In genomic region chr10:85872479-85872773, GRCm38 (mm10) we compare ENCODE assay signal across 8 mouse cellular contexts. TPM values are rescaled to one million over a fixed set of nuclear protein-coding genes. Genes with fewer than 3 reads are reported as not detected.
DNase-seq lines count a peak whose midpoint lies in the region; ATAC-seq and TF ChIP-seq lines count a peak whose summit lies in the region.

No protein-coding gene starts in this region.

- H3K9ac ChIP-seq in liver, embryonic 12.5 days = peak overlapping the region; percentile 83
- peak overlapping the region; percentile 88 for H3K9ac ChIP-seq in stomach, postnatal 0 days (ENCODE audit: low read length)

- ATAC-seq in liver, embryonic 12.5 days = peak; percentile 26; the same call in 1 of the 2 replicates
- ATAC-seq in stomach, postnatal 0 days (ENCODE audit: low FRiP score, low TSS enrichment) = peak; percentile 36; the same call in 1 of the 2 replicates

- no peaks in the 10 kb centered on the region for H3K9me3 ChIP-seq in forebrain, embryonic 10.5 days
- no peaks in the 10 kb centered on the region for H3K9me3 ChIP-seq in liver, embryonic 12.5 days (replicated peaks)
- no peaks in the 10 kb centered on the region for H3K9me3 ChIP-seq in stomach, postnatal 0 days (ENCODE audit: control insufficient read depth, low read length)

- H3K27ac ChIP-seq in forebrain, embryonic 10.5 days = peak overlapping the region; percentile 90
- H3K27ac ChIP-seq in liver, embryonic 12.5 days = peak overlapping the region; percentile 78; the same call in 1 of the 2 replicates
- H3K27ac ChIP-seq in stomach, postnatal 0 days (replicated peaks) = no peak overlapping the region

- WGBS in forebrain, embryonic 10.5 days = 6% methylated on average over 5 of the region's 5 CpGs
- 4% methylated on average over 5 of the region's 5 CpGs for WGBS in liver, embryonic 12.5 days (ENCODE audit: insufficient replicate concordance)
- 2% methylated on average over 5 of the region's 5 CpGs for WGBS in stomach, postnatal 0 days

- no peak for TF ChIP-seq CTCF in stomach, postnatal 0 days (IDR thresholded peaks at IDR 0.05; ENCODE audit: low read depth)

- H3K27me3 ChIP-seq in forebrain, embryonic 10.5 days (ENCODE audit: poor library complexity, severe bottlenecking) = no peaks in the 10 kb centered on the region
- no peaks in the 10 kb centered on the region for H3K27me3 ChIP-seq in liver, embryonic 12.5 days (replicated peaks)
- H3K27me3 ChIP-seq in stomach, postnatal 0 days (ENCODE audit: control insufficient read depth, insufficient read depth, low read length) = no peaks in the 10 kb centered on the region

- peaks cover 16% of the 10 kb centered on the region for H3K4me1 ChIP-seq in forebrain, embryonic 10.5 days
- peaks cover 16% of the 10 kb centered on the region for H3K4me1 ChIP-seq in liver, embryonic 12.5 days
- no peaks in the 10 kb centered on the region for H3K4me1 ChIP-seq in stomach, postnatal 0 days (replicated peaks; ENCODE audit: control insufficient read depth, insufficient read depth)

- H3K36me3 ChIP-seq in forebrain, embryonic 10.5 days (replicated peaks) = peaks cover 38% of the 10 kb centered on the region
- peaks cover 36% of the 10 kb centered on the region for H3K36me3 ChIP-seq in liver, embryonic 12.5 days
- H3K36me3 ChIP-seq in stomach, postnatal 0 days (ENCODE audit: control insufficient read depth, insufficient read depth, low read length) = peaks cover 13% of the 10 kb centered on the region

- no peak for TF ChIP-seq EP300 in stomach, postnatal 0 days (optimal IDR thresholded peaks at IDR 0.05)

- peak; percentile 12 for DNase-seq in cerebellum, adult 9-10 months
- no peak for DNase-seq in cerebellum, adult 9-11 months
- peak; percentile 60 for DNase-seq in CD4-positive helper T cell, adult 2 months (ENCODE audit: low read depth, low spot score)
- DNase-seq in forebrain, embryonic 10.5 days (ENCODE audit: extremely low spot score, low spot score) = no peak
- no peak for DNase-seq in stomach, postnatal 0 days (ENCODE audit: low spot score)
- no peak for DNase-seq in ovary, postnatal 10 days (ENCODE audit: low spot score)
- no peak for DNase-seq in layer of hippocampus, adult 18-20 months (ENCODE audit: low spot score in 2 of 2)

- H3K4me2 ChIP-seq in liver, embryonic 12.5 days = peak overlapping the region; percentile 89
- H3K4me2 ChIP-seq in stomach, postnatal 0 days (replicated peaks; ENCODE audit: low read depth) = peak overlapping the region; percentile 78

- peak overlapping the region; percentile 98 for H3K4me3 ChIP-seq in forebrain, embryonic 10.5 days
- peak overlapping the region; percentile 91 for H3K4me3 ChIP-seq in liver, embryonic 12.5 days
- peak overlapping the region; percentile 96 for H3K4me3 ChIP-seq in stomach, postnatal 0 days (ENCODE audit: low read depth, low read length)

RNA-seq across cellular contexts. Expression of gene Pwp1, which starts 43.1 kb away (rescaled TPM):
- 118 and 128 TPM in 2 replicates for polyA plus RNA-seq in forebrain, embryonic 10.5 days (2016; fragmentation: Nextera tagmentation; extraction: Ambion mirVana)
- polyA plus RNA-seq in liver, embryonic 12.5 days (2016; fragmentation: Nextera tagmentation; extraction: Ambion mirVana) = 58.1 and 59.6 TPM in 2 replicates
- polyA plus RNA-seq in stomach, postnatal 0 days (2015; fragmentation: Nextera tagmentation; extraction: Ambion mirVana) = 30.2 and 31.9 TPM in 2 replicates
- total RNA-seq in layer of hippocampus, adult 18-20 months (2021) = 10 to 100 TPM; 20.7 to 21.0 TPM

RNA-seq across cellular contexts. Expression of gene Prdm4, which starts 44.5 kb away (rescaled TPM):
- 23.7 and 25.8 TPM in 2 replicates for polyA plus RNA-seq in forebrain, embryonic 10.5 days (2016; fragmentation: Nextera tagmentation; extraction: Ambion mirVana)
- 13.0 and 14.2 TPM in 2 replicates for polyA plus RNA-seq in liver, embryonic 12.5 days (2016; fragmentation: Nextera tagmentation; extraction: Ambion mirVana)
- polyA plus RNA-seq in stomach, postnatal 0 days (2015; fragmentation: Nextera tagmentation; extraction: Ambion mirVana) = 5.3 and 6.7 TPM in 2 replicates
- 10 to 100 TPM; 27.1 to 28.0 TPM for total RNA-seq in layer of hippocampus, adult 18-20 months (2021)

RNA-seq across cellular contexts. Expression of gene Ascl4, which starts 55.1 kb away (rescaled TPM):
- polyA plus RNA-seq in forebrain, embryonic 10.5 days (2016; fragmentation: Nextera tagmentation; extraction: Ambion mirVana) = 0.32 and 0.42 TPM in 2 replicates
- not detected in 2 replicates for polyA plus RNA-seq in liver, embryonic 12.5 days (2016; fragmentation: Nextera tagmentation; extraction: Ambion mirVana)
- polyA plus RNA-seq in stomach, postnatal 0 days (2015; fragmentation: Nextera tagmentation; extraction: Ambion mirVana) = 0.30 and 0.52 TPM in 2 replicates
- under 1 TPM; 0.58 to 0.89 TPM for total RNA-seq in layer of hippocampus, adult 18-20 months (2021)

Comparison
In these comparisons a context has a peak if more than half of its experiments do, and no peak if none do; other contexts are left out.
1. DNase-seq: peak in cerebellum, adult 9-10 months (single experiment) and CD4-positive helper T cell, adult 2 months (single experiment); none in cerebellum, adult 9-11 months (single experiment), forebrain, embryonic 10.5 days (single experiment), stomach, postnatal 0 days (single experiment), ovary, postnatal 10 days (single experiment) and layer of hippocampus, adult 18-20 months (0 of 2).
2. Peak in every context shown above with its lines, with median percentiles within 50 percentile points of each other: H3K4me3 ChIP-seq.